Mouse (Mus musculus) liver, embryonic 14.5 days (tissue): Measurements from ENCODE around the gene Socs7. TPM values are rescaled to one million over a fixed set of nuclear protein-coding genes. Genes with fewer than 3 reads are reported as not detected.
"Not testable (repeated sequence)": the region's sequence is repeated elsewhere in the genome, so short reads cannot be mapped to it uniquely, and the experiment has no call there.

Experiments used
- ATAC-seq: fragments of 200-750 bp; cut with Nextera tagmentation; 2 replicates; pipeline ENCODE4 v1.8.0; 2017; ENCODE audit warnings: moderate number of reproducible peaks, mild to moderate bottlenecking, moderate library complexity; ENCODE audit not compliant: insufficient read depth
- DNase-seq, 3 experiments: peaks; one replicate each; pipeline ENCODE4 v3.0.0-alpha.2; 2012 to 2013; ENCODE audit warnings: low read depth in 3 of 3, low spot score in 3 of 3
- H3K27ac ChIP-seq: fragments of 300-500 bp; sonication (generic); 2 replicates; pipeline ENCODE4 v1.5.1; 2014; ENCODE audit warnings: moderate library complexity, mild to moderate bottlenecking, control low read depth, inconsistent platforms
- H3K27me3 ChIP-seq: fragments of 300-500 bp; sonication (generic); 2 replicates; pipeline ENCODE4 v1.6.1; 2014; ENCODE audit warnings: mild to moderate bottlenecking, low read length, moderate library complexity; ENCODE audit not compliant: control insufficient read depth, insufficient read depth
- H3K36me3 ChIP-seq: fragments of 300-500 bp; sonication (generic); replicated peaks from 2 replicates; pipeline ENCODE4 v1.6.1; 2014; ENCODE audit warnings: low read depth; ENCODE audit not compliant: control insufficient read depth, insufficient read depth
- H3K4me1 ChIP-seq, 2 experiments: fragments of 200-500 bp in 1 of 2; fragments of 300-500 bp in 1 of 2; sonication (generic) in 1 of 2; replicated peaks; 2 replicates each; pipeline ENCODE4 v1.6.1; 2012 to 2014; ENCODE audit warnings: antibody characterized with exemption in 1 of 2, inconsistent platforms in 1 of 2, low read length in 1 of 2; ENCODE audit not compliant: control insufficient read depth in 2 of 2, insufficient read depth in 2 of 2
- H3K4me2 ChIP-seq: fragments of 300-500 bp; sonication (generic); 2 replicates; pipeline ENCODE4 v1.6.1; 2014; ENCODE audit warnings: low read depth, mild to moderate bottlenecking, control low read depth, moderate library complexity
- H3K4me3 ChIP-seq, 2 experiments: fragments of 200-500 bp in 1 of 2; fragments of 300-500 bp in 1 of 2; sonication (generic) in 1 of 2; 2 replicates each; pipeline ENCODE4 v1.5.1; 2012 to 2014; ENCODE audit warnings: low read depth in 2 of 2, low read length in 2 of 2, mild to moderate bottlenecking in 2 of 2, control low read depth in 1 of 2, inconsistent platforms in 1 of 2, moderate library complexity in 1 of 2; ENCODE audit not compliant: insufficient read depth in 1 of 2
- H3K9ac ChIP-seq: fragments of 300-500 bp; sonication (generic); replicated peaks from 2 replicates; pipeline ENCODE4 v1.6.1; 2014; ENCODE audit warnings: mild to moderate bottlenecking, control low read depth, moderate library complexity
- H3K9me3 ChIP-seq: fragments of 300-500 bp; sonication (generic); 2 replicates; pipeline ENCODE4 v1.6.1; 2016; ENCODE audit warnings: low read length, mixed read lengths; ENCODE audit not compliant: control insufficient read depth
- CTCF ChIP-seq: IDR thresholded peaks from 2 replicates; pipeline ENCODE4 v1.5.1; 2016; ENCODE audit warnings: antibody characterized with exemption, low read depth, control low read depth
- EP300 ChIP-seq: IDR thresholded peaks from 2 replicates; pipeline ENCODE4 v1.6.1; 2016; ENCODE audit warnings: antibody characterized with exemption, low read depth
- WGBS: fragments of 180-500 bp; shearing (Covaris S2); extraction: QIAGEN DNeasy Blood & Tissue Kit; methylation state at CpG from one replicate; pipeline ENCODE4 v1.1.7; 2014; ENCODE audit not compliant: insufficient replicate concordance; 5-methylcytosine and 5-hydroxymethylcytosine counted together
- polyA plus RNA-seq, 2 experiments: library from polyadenylated mRNA; depleted of rRNA in 1 of 2; stranded (reverse) in 1 of 2; unstranded in 1 of 2; fragments of >200 nt; fragmentation: Nextera tagmentation in 1 of 2; extraction: Ambion mirVana in 1 of 2; gene quantifications; 2 replicates each; pipeline versions ENCODE4 v1.2.1 to v1.2.3; 2012 to 2014

Socs7 gene
- polyA plus RNA-seq, 2 experiments = 0.38 to 2.4 TPM

DNA sequence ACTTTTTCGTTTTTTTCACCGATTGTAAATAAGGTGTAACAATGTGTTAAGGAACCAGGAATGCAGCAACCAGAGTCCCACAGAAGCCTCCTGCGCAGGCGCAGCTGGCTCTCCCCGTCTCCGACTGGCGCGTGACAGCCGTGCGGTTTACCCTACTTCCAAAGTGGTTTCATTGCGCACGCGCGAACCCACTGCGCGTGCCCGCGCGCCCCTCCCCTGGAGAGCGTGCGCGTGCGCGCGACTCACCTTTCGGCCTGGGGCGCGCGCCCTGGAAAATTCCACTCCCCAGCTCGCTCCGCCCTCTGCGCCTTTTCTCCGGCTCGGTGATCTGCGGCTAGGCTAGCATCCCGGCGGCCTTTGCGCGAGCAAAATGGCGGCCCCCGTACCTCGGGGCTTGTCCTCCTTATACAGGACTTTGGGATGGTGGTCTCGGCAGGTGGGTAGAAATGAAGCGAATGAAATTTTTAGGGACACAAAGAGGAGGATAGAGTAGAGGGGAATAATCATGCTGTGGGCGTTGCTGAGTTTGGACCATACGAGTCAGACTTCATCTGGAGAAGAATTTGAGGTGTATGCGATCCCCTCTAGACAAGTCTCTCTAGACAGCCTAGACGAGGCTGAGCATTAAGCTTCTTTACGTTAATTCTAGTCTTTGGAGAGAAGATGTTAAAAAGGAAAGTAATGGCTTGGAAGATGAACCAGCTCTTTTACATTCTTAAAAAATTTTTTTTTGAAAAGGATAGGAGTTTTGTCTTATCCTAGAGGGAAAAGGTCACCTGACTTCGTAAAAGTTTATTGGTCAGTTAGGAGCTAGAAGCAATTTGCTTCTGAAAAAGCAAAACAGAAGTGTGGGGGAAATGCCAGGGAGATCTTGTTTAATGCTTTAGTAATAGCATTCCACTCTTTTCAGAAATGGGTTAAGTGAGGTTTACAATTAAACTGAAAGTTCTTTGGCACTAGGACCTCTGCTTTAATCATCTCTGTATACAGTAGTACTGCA lies 46.5 kb upstream of the Socs7 start, which contains the start of gene Mrpl45:
TSS of gene Mrpl45 (plus strand) at position 213 of the 1,000 bp plus-strand sequence.
- H3K9me3 ChIP-seq = no peaks in the 10 kb centered on the region
- peak within 1 kb of the TSS; percentile 62 to 91 for H3K4me3 ChIP-seq
- ATAC-seq (peak; percentile 95), DNase-seq (peak; percentile 97)
- peaks cover 9% of the 10 kb centered on the region for H3K27me3 ChIP-seq
- peaks cover 9 to 11% of the 10 kb centered on the region in 2 experiments for H3K4me1 ChIP-seq
- peak within 1 kb of the TSS; percentile 88 for H3K4me2 ChIP-seq
- TF ChIP-seq CTCF = no peak
- 0 out of 2 replicates have a peak, but pooled peaks have one; percentile 5 for TF ChIP-seq EP300
- under 1% methylated on average over 50 of the region's 50 CpGs for WGBS
- peak within 1 kb of the TSS; percentile 62 for H3K9ac ChIP-seq
- H3K27ac ChIP-seq = peak within 1 kb of the TSS; percentile 62
- peaks cover 5% of the 10 kb centered on the region for H3K36me3 ChIP-seq

DNA sequence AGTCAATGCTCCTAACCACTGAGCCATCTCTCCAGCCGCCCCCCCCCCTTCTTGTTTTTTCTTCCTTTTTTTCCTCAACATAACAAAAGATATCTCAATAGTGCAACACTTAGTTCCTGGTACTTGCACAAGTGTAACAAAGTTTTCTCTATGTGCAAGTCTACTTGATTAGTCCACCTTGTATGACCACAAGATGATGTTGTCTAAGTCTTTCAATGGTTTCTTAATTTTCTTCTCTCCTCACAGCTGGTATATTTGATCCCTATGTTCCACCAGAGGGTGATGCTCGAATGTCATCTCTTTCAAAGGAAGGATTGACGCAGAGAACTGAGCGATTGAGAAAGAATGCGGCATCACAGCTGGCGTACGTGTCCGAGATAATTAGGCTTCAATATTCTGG lies 41.2 kb upstream of the Socs7 start:
- peaks cover 7% of the 10 kb centered on the region for H3K36me3 ChIP-seq
- H3K4me1 ChIP-seq = peaks cover 6 to 7% of the 10 kb centered on the region in 2 experiments; a peak in 3 of 4 replicates
- no peak for ATAC-seq
- H3K9ac ChIP-seq = no peak overlapping the region
- WGBS = 83% methylated on average over 8 of the region's 8 CpGs
- H3K4me2 ChIP-seq = no peak overlapping the region
- no peak overlapping the region for H3K4me3 ChIP-seq
- no peak for TF ChIP-seq CTCF
- no peak for TF ChIP-seq EP300
- no peak for DNase-seq
- no peaks in the 10 kb centered on the region for H3K9me3 ChIP-seq
- no peak overlapping the region for H3K27ac ChIP-seq
- no peaks in the 10 kb centered on the region for H3K27me3 ChIP-seq

DNA sequence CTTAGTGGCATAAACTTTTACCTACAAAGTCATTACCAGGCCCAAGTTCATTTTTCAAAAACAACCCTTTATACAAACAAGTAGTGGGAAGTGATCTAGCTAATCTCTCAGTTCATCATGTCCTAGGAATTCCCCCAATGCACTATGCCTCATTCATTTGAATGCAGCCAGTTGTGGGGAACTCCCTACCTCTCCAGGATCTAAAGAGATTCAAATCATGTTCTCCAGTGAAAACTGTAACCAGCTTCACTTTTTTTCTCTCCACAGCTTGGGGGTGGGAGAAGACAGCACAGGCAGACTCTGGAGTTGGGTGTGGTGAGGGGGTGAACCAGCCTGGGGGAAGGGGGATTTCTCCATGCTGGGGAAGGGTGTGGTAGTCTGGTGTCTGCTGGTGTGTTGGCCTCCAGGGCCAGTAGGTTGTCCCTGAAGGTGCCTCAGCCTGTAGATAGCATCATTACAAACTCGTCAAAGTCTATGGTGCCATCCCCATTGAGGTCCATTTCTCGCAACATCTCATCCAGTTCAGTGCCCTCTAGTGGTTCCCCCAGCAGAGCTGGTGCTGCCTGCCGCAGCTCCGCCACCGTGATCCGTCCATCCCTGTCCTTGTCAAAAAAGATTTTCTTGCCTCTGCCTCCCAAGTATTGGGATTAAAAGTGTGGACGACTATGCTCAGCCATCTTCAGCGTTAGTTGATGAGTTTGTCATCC lies 40.3 kb upstream of the Socs7 start:
- H3K36me3 ChIP-seq = peaks cover 13% of the 10 kb centered on the region
- not testable (repeated sequence) for H3K4me2 ChIP-seq, H3K9ac ChIP-seq, H3K27ac ChIP-seq, H3K9me3 ChIP-seq, H3K27me3 ChIP-seq, DNase-seq, ATAC-seq, H3K4me3 ChIP-seq, H3K4me1 ChIP-seq
- 0 out of 2 replicates have a peak, but pooled peaks have one; percentile 11 for TF ChIP-seq CTCF
- 75% methylated on average over 8 of the region's 8 CpGs for WGBS

DNA sequence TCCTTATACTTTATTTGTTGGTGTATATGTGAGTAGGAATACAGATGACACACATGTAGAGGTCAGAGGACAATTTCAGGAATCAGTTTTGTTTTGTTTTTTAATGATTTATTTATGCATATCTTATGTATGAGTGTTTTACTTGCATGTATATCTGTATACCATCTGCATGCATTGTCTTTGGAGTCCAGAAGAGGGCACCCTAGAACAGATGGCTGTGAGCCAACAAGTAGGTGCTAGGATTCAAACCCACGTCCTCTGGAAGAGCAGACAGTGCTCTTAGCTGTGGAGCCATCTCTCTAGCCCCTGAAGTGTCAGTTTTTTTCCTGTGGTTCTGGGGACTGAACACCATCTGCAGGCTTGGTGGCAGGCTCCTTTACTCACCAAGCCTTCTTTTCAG lies 37.1 kb upstream of the Socs7 start:
- TF ChIP-seq EP300 (no peak), CTCF (peak; percentile 63)
- H3K9ac ChIP-seq = no peak overlapping the region
- DNase-seq (no peak), ATAC-seq (no peak)
- no peaks in the 10 kb centered on the region for H3K27me3 ChIP-seq
- no peak overlapping the region for H3K4me3 ChIP-seq
- H3K9me3 ChIP-seq = no peaks in the 10 kb centered on the region
- no peak overlapping the region for H3K4me2 ChIP-seq
- peaks cover 15% of the 10 kb centered on the region for H3K36me3 ChIP-seq
- no peaks in the 10 kb centered on the region for H3K4me1 ChIP-seq
- WGBS = 40% methylated on average over 1 of the region's 1 CpGs
- H3K27ac ChIP-seq = no peak overlapping the region
